Mouse (Mus musculus): ENCODE results near the gene Lep.

Gene Lep

DNA sequence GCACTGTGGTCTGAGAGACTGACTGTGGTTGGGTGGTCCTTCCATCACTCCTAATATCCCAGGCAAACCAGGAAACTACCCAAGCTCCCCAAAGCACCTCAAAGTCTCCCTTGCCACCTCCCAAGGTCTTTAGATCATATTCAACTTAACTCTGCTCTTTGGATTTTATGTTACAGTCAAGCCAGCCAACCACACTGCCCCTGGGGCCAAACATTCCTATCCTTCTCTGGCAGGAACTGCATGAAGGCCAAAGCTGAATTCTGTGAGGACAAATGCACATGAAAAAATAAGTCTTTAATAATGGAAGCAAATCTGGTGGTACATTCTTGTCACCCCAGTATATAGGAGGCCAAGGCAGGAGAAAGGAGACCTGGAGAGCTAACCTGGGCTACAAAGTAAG, 16.0 kb upstream of the Lep start:
- no peak for DNase-seq (ENCODE audit: low spot score)

DNA sequence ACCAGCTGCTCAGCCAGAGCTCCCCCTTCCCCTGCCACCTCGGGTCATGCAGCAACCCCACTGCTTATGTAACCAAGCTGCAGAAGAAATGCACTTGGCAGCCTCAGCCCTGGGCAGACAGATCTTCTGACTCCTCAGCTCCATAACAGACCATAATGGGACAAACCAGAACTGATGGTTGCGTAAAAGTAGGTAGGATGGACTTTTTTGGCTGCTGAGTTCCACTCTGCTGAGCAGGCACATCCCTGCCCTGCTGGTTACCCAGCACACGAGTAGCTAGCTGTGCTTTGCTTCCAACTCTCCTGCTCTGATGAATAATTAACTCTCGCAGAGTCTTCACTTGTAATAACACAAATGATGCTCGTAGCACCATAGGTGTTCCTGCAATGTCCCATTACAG, 10.1 kb upstream of the Lep start:
- no peak for DNase-seq (ENCODE audit: low spot score)

DNA sequence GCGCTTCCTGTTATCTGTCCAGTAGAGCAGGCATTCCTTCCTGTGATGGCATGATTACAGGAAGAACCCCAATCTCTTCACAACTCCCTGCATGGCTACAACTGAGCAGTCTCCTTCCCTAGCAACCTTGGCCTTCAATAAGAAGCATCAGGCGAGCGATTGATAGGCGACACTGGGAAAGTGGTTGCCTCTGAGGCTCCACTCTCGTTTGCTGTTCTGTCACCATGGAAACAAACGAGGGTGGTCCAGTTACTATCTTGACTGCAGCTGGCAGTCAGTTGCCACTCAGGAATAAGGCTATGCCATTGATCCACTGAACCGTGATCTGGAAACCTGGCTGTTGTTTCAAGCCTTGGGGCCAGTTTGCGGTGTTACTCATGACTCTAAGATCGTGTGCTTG, 7.8 kb upstream of the Lep start:
- DNase-seq (ENCODE audit: low spot score) = no peak

DNA sequence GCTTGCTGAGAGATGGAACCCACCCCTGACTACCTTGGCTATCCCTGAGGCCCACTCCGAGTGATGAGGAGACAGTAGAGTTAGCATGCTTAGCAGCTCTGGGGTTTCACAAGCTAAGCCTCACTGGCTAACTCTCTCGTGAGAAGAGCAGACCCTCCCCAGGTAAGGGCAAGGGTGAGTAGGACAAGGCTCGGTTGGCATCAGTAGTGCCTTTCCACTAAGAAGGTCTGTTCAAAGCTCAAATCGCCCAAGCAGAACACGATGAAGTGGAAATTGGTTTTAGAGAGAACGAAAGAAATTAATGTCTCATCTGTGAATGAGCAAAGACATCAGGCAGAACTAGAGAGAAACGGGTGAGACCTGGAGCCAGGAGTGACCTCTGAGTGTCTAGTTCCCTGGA, 6.8 kb upstream of the Lep start:
- DNase-seq (ENCODE audit: low spot score) = no peak

DNA sequence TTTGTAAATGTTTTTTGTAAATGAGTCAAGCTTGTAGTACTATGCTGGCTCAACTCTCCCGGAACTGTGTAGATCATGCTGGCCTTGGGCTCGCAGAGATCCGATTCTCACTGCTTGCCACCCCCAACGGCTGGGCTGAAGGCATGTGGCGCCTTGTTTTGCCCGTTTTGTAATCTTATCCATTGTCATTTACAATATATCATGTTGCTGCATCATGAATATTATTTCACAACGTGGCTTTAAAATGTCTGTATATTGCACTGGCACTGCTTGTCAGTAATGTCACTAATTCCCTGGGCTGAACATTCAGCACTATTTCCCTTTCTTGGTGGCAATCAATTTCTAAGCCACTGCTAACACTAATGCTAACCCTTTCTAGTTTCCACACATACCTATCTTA, 3.6 kb upstream of the Lep start:
- DNase-seq (ENCODE audit: low spot score) = no peak

DNA sequence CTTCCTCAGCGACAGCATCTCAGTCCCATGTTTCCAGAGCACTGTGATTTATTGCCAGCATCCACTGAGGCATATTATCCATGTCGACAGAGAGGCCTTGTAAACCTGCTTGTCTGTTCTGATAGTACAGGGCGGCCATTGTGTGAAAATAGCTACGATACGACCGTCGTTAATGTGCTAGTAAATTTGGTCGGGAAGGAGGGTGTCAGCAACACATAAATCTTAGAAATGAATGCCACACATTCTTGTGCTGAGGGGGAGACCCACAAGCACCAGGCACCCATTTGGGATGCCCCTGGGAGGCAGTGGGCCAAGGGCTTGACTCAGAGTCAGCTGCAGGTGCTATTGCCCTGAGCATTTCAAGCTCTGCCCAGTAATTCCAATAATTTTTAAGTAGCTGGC, 6.4 kb downstream of the Lep start:
- DNase-seq (ENCODE audit: low spot score) = no peak

DNA sequence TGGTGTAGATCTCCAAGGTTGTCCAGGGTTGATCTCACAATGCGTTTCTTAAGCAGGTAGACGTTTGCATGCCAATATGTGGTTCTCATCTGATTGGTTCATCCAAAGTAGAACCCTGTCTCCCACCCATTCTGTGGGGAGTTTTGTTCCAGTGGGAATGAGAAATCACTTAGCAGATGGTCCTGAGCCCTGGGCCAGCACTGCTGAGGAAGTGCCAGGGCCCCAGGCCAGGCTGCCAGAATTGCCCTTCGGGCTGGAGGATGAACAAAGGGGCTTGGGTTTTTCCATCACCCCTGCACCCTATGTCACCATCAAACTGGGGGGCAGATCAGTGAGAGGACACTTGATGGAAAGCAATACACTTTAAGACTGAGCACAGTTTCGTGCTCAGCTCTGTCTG, 12.2 kb downstream of the Lep start:
- DNase-seq (ENCODE audit: low spot score) = no peak

DNA sequence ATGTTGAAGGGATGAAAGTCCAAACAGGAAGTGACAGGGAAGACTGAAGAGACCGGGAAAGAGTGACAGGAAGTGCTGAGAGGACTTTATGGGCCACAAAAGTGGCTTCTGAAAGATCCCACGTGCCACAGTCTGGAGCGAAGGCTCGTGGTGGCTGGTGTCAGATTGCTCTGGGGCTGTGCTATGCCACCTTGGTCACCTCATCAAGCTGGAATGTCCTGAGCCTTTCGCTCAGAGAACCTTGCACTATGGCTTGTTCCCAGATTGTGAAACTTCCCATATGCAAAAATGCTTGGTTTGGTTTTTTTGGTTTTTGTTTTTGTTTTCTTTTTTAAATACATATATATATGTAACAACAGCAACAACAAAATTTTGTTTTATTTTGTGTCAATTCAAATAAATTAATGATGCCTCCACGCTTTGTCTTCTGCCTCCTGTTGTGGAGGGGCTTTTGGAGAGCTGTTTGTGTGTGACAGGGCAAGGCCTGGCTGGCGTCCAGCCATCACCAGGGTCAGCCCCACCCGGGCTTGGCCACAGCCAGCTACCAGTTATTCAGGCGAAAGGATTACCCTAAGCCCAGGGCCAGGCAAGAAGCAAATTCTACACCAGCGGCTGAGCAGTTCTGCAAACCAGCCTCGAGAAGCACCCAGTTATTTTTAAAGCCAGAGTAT, 13.6 kb downstream of the Lep start:
- no peak for DNase-seq (ENCODE audit: low spot score)

DNA sequence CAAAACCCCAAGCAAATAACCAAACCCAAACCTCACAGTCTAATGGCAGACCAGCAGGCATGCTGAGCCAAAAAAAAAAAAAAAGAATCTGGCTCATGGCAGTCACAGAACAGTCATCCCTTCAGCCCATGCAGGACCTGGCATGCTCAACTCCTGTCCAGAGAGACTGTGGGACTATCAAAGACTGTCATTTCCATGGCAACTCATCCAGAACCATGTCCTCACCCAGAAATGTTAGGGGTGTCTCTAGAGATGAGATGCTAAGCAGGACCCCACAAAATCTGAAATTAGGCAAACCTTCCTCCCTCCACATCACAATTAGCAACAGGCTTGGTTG, 14.1 kb downstream of the Lep start:
- no peak for DNase-seq (ENCODE audit: low spot score)

DNA sequence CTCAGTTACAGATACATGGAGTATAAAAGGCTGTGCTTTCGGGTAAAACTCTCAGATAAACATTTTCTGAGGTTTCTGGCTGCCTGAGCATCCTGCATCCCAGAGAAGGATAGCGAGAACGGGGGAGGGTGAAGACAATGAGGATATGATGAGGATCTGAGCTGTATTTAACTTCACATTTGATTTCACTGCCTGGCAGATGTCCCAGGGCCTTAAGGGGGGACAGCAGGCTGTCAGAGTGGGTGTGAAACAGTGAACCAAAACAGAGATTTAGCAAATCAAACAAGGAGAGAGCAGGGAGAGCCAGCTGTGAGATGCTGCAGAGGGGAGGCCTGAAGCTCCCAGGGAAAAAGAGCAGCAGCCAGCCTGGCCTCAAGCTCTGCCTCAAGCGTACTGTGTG, 19.3 kb downstream of the Lep start:
- no peak for DNase-seq (ENCODE audit: low spot score)

DNA sequence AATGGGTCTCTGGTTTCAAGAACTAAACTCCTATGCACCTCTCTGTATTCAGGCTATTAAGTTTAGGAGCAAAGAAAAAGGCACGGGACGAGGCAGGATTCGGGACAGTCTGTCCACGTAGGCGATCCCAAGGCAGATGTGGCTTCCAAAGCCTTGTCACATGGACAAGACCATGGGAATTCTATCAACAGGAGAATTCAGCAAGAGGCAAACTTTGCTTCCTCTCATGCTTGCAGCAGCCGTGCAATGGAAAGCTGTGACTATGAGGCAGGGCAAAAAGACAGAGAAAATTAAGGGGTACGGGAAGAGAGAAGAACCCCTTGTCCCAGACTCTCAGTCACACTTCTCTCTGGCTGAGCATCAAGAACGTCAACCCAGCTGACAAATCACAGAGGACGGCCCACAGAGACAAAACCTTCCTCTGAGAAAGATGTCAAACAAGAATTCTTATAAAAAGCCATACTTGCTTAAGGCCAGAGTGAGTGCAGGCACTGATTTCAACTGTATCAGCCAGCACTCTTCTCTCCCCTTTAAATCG, 21.9 kb downstream of the Lep start:
- DNase-seq (ENCODE audit: low spot score) = no peak

DNA sequence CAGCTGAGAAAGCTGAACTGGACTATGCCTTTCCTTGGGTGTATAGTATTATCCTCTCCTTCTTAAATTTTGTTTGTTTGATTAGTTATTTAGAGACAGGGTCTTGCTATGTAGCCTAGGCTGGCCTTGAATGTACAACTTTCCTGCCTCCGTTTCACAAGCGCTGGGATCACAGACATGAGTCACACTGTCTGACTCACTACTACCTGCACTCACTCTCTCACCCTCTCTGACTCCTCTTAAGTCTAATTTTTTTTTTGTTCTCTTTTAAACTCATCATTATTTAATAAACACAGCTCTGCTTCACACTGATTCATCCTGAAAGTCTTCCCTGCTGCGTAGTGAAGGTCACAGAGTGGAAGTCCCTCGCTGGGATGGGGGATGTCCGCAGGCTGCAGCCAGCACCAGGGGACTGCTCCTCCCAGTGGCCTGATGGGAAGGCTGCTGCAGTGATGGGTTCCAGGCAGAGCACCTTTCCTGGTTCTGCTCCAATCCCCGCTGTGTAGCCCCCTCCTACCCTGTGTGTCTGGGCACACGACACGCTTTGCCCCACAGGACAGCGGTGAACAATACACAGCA, 22.8 kb downstream of the Lep start:
- no peak for DNase-seq (ENCODE audit: low spot score)

DNA sequence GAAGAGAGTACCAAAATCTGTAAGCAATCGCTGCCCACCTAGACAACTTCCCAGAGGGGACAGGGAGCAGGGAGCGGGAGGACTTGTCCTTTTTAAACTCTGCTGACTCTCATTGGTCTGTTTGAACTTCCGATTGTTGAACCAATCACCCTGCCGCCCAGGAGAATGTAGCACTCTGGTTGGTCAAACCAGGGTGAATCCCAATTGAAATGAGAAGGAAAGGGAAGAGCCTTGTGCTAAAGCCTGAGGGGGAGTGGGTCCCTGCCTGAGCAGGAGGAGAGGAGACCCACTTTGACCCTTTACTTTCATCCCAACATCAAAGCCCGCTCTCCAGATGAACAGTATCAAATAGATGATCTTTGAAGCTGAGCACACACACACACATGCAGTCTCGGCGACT, 24.4 kb downstream of the Lep start:
- no peak for DNase-seq (ENCODE audit: low spot score)

DNA sequence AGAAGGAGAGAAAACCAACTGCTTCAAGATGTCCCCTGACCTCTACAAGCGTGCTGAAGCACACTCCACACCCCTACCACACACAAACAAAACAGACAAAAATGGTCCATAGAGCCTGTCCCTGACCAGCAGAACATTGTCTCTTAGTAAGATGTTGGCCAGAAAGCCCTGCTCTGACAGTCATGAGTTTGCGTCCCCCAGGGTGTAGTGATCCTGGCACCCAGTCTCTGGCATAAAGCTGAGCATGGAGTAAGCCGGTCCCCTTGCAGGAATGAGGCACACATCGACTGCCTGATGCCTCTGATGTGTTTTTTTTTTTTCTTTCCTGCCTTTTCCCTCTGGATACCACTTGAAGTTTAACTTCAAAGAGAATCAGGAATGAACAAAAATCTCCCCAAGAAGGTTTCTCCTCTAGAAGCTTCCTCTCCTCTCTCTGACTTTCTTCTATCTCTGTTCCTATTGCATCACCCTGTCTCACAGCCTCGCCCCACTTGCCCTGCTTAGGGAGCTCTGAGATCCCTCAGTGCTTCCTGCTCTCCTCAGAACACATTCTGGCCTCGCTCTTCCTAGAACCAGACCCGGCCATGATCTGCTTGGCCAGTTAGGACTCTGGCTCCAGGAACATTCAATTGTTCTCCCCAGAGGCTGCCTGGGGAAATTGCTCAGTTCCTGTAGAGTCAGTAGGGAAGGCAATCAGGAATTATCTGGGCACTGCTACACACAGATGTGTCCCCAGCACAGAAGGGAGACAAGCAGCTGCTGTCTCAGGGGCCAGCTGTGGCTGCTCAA, 28.1 kb downstream of the Lep start:
- peak; percentile 10 for DNase-seq (ENCODE audit: low spot score)

DNA sequence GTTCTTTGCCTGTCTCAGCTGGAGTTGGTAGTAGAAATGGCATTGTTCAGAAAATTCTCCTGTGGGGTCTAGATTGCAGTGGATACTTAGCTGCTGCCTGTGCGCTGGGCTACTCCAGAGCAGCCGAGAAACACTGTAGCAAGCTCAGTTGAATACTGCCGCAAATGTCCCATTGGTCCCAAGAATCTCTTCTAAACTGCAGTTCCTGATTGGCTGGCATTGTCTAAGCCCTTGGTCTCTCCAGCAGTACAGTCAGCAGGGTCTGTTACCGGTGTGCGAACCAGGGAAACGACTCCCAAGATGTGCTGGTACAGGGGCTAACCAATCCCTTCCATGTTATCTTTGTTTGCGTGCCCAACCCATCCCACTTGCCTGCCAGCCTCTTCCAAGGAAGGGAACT, 32.2 kb downstream of the Lep start:
- peak; percentile 34 for DNase-seq (ENCODE audit: low spot score)

DNA sequence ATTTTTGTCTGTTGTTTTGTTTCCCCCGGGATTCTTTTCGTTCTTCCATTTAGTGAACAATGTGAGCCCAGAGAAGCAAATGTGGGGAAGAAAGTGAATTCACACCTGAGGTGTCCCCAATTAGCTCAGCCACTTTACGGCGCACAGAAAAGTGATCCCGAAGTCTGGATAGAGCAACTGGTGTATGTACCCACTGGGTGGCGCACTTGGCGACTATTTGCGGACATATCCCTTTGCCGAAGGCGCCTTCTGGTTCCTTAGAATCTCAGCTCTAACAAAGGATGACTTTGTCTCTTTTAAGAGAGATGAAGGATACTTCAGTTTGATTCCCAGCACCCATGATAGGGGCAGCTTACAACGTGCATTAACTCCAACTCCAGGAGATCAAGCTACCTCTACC, 32.9 kb downstream of the Lep start:
- peak; percentile 11 for DNase-seq (ENCODE audit: low spot score)

DNA sequence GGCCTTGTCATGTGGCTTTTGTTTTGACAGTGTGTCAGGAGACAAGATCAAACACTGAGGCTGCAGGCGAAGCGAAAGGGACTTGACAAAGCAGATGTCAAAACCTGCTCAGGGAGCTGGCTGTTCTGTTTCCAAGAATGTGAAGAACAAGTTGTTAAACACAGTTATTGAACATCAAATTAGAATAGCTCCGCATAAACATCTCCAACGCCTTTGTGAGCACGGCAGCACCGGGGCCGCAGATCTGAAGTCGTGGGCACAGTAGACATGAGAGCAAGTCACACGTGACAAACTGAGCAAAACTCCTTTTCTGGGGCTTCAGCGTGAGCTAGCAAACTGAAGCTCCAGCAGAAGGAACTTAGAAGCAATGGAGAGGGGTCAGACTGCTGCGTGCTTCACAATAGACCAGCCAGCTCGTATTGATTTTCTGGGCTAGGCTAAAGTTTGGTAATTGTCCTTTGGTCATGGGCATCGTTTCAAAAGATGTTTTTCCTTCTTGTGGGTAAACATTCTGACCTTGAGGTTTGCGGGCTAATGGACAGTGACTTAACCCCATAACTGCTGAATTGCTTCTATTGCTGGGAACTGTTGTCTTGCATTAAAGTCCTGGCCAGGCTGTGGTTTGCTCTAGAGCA, 39.6 kb downstream of the Lep start:
- no peak for DNase-seq (ENCODE audit: low spot score)

DNA sequence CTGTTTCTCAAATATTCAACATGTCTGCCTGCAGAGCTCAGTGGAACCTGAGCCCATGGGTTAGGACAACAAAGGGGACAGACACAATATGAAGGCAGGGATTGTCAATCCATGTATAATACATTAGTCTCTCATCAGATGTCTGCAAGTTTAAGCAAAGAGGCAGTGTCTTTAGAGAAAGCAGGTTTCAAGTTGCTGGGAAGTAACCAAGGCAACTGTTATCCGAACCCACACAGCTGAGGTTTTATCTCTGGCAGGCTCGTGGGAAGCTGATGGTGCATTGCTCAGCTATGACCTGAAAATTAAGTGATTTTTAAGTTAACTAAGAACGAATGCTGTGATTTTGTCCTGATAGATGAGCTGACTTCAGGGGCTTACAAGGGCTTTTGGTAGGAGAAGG, 40.4 kb downstream of the Lep start:
- no peak for DNase-seq (ENCODE audit: low spot score)

DNA sequence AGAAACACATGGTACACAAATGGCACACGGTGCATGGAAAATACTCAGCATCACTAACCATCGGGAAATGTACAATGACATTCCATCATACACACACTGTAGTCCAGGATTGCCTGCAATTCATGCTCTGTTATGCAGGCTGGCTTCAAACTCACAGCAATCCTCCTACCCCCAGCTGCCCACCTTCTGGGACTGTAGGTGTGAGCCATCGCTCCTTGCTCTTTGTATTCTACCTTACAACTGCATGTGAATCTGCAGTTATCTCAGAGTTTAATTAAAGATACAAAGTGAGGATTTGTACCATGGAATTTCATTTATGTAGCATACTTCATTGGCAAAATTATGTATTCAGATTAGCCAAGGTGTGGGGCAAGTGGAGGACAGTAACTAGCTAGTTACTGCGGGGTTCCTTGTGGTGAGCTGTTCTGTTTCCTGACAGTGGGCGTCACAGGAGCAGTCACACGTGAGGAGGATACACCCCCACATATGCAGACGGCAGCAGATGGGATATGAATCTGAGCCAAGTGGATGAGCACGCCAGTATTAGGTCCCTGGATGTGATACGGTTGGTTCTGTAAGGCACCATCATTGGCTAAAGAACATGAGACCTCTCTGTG, 41.3 kb downstream of the Lep start:
- DNase-seq (ENCODE audit: low spot score) = no peak

DNA sequence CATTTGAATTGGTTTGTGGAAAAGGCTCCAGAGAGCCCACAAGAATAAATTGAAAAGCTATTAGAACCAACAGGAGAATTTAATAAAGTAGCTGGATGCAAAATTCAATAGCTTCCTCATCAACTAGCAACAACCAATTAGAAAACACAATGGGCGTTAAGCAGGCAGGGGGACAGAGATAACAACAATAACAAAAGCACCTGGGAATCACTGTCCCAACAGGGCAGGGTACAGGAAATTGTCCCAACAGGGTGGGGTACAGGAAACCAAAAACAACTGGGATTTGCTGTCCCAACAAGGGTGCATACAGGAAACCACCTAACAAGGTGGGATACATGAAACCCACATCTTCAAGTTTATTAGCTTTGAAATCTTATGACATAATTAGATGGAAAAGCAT, 48.4 kb downstream of the Lep start:
- DNase-seq (ENCODE audit: low spot score) = no peak

DNA sequence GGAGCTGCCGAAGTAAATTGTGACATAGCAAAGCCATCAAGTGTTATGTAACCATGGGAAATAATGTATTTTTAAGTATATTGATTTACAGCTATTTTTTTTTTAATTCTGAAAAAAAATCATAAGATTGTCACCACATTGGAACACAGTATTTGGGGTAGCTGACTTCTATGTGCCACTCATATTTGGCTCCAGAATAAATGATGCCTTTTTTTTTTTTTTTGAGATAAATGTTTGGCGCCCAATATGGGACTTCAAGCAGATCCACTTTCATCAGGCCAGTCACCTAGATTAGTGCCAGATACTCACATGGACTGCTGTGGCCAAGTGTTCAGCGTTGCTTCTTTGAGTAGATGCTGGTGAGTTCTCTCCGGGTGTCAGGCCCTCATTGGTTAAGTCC, 51.5 kb downstream of the Lep start:
- DNase-seq (ENCODE audit: low spot score) = no peak

DNA sequence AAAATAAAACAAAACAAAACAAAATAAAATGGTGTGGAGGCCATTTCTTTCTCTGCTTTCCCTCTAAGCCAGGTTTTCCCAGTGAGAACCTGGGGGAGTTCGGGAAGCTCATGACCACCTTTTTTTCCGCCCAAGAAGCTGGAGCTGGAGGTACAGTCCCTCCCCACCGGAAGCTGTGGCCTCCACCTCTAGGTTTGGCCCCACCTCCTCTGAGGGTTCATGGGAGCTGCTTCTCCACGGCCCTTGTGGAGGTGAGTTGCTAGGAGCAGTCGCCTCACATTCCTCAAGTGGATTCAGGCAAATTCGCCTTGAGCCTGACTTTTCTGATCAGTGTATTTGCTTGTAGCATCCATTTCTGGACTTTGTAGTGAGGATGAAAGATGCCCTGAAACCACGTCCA, 55.7 kb downstream of the Lep start:
- DNase-seq (ENCODE audit: low spot score) = no peak
